Comparison of ENCODE assay signal across 10 mouse cellular contexts in the genomic region with DNA sequence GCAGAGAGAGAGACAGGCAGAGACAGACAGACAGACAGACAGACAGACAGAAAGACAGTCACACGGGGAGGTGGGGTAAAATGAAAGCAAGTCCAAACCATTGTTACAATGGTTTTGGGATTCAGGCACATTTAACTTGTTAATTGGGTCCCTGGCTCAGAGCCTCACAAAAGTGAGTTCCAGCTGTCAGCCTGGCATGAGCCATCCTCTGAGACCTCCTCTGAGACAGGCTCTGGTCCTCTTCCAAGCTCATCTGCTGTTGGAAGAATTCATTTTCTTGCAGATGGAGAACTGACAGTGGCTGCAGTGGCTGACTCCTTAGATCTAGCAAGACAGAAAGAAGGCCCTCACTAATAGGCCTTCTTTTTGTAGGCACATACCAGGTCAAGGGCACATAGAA. TPM values are rescaled to one million over a fixed set of nuclear protein-coding genes. Genes with fewer than 3 reads are reported as not detected.
DNase-seq lines count a peak whose midpoint lies in the region; ATAC-seq and TF ChIP-seq lines count a peak whose summit lies in the region.
"Had no signal": no experiment of that assay in that cellular context is flagged by ENCODE, and none has a peak within 500 bp of the region (broad histone marks: within the 10 kb centered on the region; RNA-seq: fewer than 3 reads in every experiment).

No protein-coding gene starts in this region.

- 25% methylated on average over 1 of the region's 1 CpGs for WGBS in embryonic facial prominence, embryonic 15.5 days
- WGBS in midbrain, postnatal 0 days = 36% methylated on average over 1 of the region's 1 CpGs

- H3K9ac ChIP-seq in embryonic facial prominence, embryonic 15.5 days = no peak overlapping the region
- H3K9ac ChIP-seq in midbrain, postnatal 0 days (replicated peaks; ENCODE audit: low read length, poor library complexity, severe bottlenecking) = no peak overlapping the region
- H3K9ac ChIP-seq: heart, embryonic 13.5 days; neural tube, embryonic 12.5 days had no signal

- DNase-seq in left cerebral cortex, adult 18-20 months (ENCODE audit: low spot score in 2 of 2) = peak; percentile 56 to 57
- DNase-seq in left cerebral cortex, adult 11 months (ENCODE audit: low spot score) = no peak
- DNase-seq in layer of hippocampus, adult 11-12 months (ENCODE audit: low spot score) = peak; percentile 70
- DNase-seq in midbrain, postnatal 0 days (ENCODE audit: low spot score) = peak; percentile 73
- DNase-seq in spleen, postnatal 10 days (ENCODE audit: low spot score in 2 of 2) = no peak
- DNase-seq in testis, postnatal 10 days (ENCODE audit: low spot score) = no peak
- no peak for DNase-seq in heart, adult 9 months (ENCODE audit: low spot score in 2 of 2)

- no peak overlapping the region for H3K4me2 ChIP-seq in embryonic facial prominence, embryonic 15.5 days (replicated peaks)
- H3K4me2 ChIP-seq in midbrain, postnatal 0 days (ENCODE audit: low read depth, low read length, poor library complexity, severe bottlenecking) = no peak overlapping the region
- H3K4me2 ChIP-seq: heart, embryonic 13.5 days; neural tube, embryonic 12.5 days had no signal

- no peak overlapping the region for H3K4me3 ChIP-seq in embryonic facial prominence, embryonic 15.5 days (replicated peaks)
- no peak overlapping the region for H3K4me3 ChIP-seq in midbrain, postnatal 0 days (ENCODE audit: low read depth, low read length)
- H3K4me3 ChIP-seq: heart, embryonic 13.5 days; neural tube, embryonic 12.5 days had no signal

- H3K27me3 ChIP-seq in embryonic facial prominence, embryonic 15.5 days = no peaks in the 10 kb centered on the region
- no peaks in the 10 kb centered on the region for H3K27me3 ChIP-seq in midbrain, postnatal 0 days (ENCODE audit: insufficient read depth, low read length)
- H3K27me3 ChIP-seq: heart, embryonic 13.5 days; neural tube, embryonic 12.5 days had no signal

- H3K4me1 ChIP-seq in embryonic facial prominence, embryonic 15.5 days = peaks cover 26% of the 10 kb centered on the region
- H3K4me1 ChIP-seq in midbrain, postnatal 0 days (ENCODE audit: insufficient read depth, low read length) = no peaks in the 10 kb centered on the region
- H3K4me1 ChIP-seq: neural tube, embryonic 12.5 days had no signal

- H3K27ac ChIP-seq in embryonic facial prominence, embryonic 15.5 days (replicated peaks) = peak overlapping the region; percentile 85
- H3K27ac ChIP-seq in midbrain, postnatal 0 days (ENCODE audit: low read depth, low read length) = no peak overlapping the region
- H3K27ac ChIP-seq: heart, embryonic 13.5 days; neural tube, embryonic 12.5 days had no signal

- peak; percentile 41; the same call in 1 of the 2 replicates for ATAC-seq in embryonic facial prominence, embryonic 15.5 days (ENCODE audit: insufficient number of reproducible peaks, low FRiP score, low TSS enrichment, low read depth)
- ATAC-seq in midbrain, postnatal 0 days (ENCODE audit: low FRiP score) = no peak

- TF ChIP-seq CTCF in midbrain, postnatal 0 days (IDR thresholded peaks at IDR 0.05) = no peak

- H3K36me3 ChIP-seq in embryonic facial prominence, embryonic 15.5 days = no peaks in the 10 kb centered on the region
- no peaks in the 10 kb centered on the region for H3K36me3 ChIP-seq in midbrain, postnatal 0 days (ENCODE audit: insufficient read depth, low read length)
- H3K36me3 ChIP-seq: heart, embryonic 13.5 days; neural tube, embryonic 12.5 days had no signal

- no peaks in the 10 kb centered on the region for H3K9me3 ChIP-seq in embryonic facial prominence, embryonic 15.5 days (replicated peaks)
- no peaks in the 10 kb centered on the region for H3K9me3 ChIP-seq in midbrain, postnatal 0 days (ENCODE audit: low read length)
- H3K9me3 ChIP-seq: heart, embryonic 13.5 days; neural tube, embryonic 12.5 days had no signal

RNA-seq across cellular contexts. Expression of a gene that starts 6.9 kb away (rescaled TPM):
- total RNA-seq in left cerebral cortex, adult 18-20 months (2021) = 10 to 100 TPM in 1 of 2 experiments, 1 to 10 TPM in 1; 7.6 to 10.6 TPM
- 104 and 128 TPM in 2 replicates for polyA plus RNA-seq in embryonic facial prominence, embryonic 15.5 days (2015; fragmentation: Nextera tagmentation; extraction: Ambion mirVana)
- 9.5 and 10.1 TPM in 2 replicates for total RNA-seq in midbrain, postnatal 0 days (2014; rRNA removed)
- polyA plus RNA-seq in midbrain, postnatal 0 days (2015; fragmentation: Nextera tagmentation; extraction: Ambion mirVana) = 6.3 and 7.6 TPM in 2 replicates

Comparison
In these comparisons a context has a peak if more than half of its experiments do, and no peak if none do; other contexts are left out.
1. DNase-seq: peak in left cerebral cortex, adult 18-20 months (2 of 2), layer of hippocampus, adult 11-12 months (single experiment) and midbrain, postnatal 0 days (single experiment); none in left cerebral cortex, adult 11 months (single experiment), spleen, postnatal 10 days (0 of 2), testis, postnatal 10 days (single experiment) and heart, adult 9 months (0 of 2).